Mouse (Mus musculus) cortical plate, adult 2 months (tissue): ENCODE measurements around the gene Cdk4.

ENCODE experiments used
- CTCF ChIP-seq: fragments of 200-500 bp; IDR thresholded peaks from 2 replicates; pipeline ENCODE4 v1.5.1; 2011; ENCODE audit warnings: mild to moderate bottlenecking, control low read depth, low read length; ENCODE audit not compliant: insufficient read depth; ENCODE audit errors: extremely low read depth
- POLR2A ChIP-seq: fragments of 200-500 bp; IDR thresholded peaks from 2 replicates; pipeline ENCODE4 v1.6.1; 2011; ENCODE audit warnings: mild to moderate bottlenecking, low read length, control low read depth; ENCODE audit not compliant: insufficient read depth; ENCODE audit errors: extremely low read depth

GRCm38 (mm10) chr10:127073981-127074380 lies 10.6 kb downstream of the Cdk4 start:
- TF ChIP-seq POLR2A (no peak), CTCF (no peak)
